Mouse (Mus musculus): ENCODE measurements around the gene Cyfip1. TPM values are rescaled to one million over a fixed set of nuclear protein-coding genes. Genes with fewer than 3 reads are reported as not detected.

Gene Cyfip1
- total RNA-seq (2021), result 100 to 1,000 TPM; 117 to 130 TPM
- long read RNA-seq, experiment 1, full-length matches to known transcripts, result 61 of 84 reads
- long read RNA-seq, experiment 1, partial matches to known transcripts, result 14 of 84 reads
- long read RNA-seq, experiment 1, other reads (novel, unspliced or antisense), result 9 of 84 reads
- long read RNA-seq, experiment 2, full-length matches to known transcripts, result 87 of 115 reads
- long read RNA-seq, experiment 2, partial matches to known transcripts, result 19 of 115 reads
- long read RNA-seq, experiment 2, other reads (novel, unspliced or antisense), result 9 of 115 reads

- H3K27ac ChIP-seq, result peak within 1 kb of the TSS; percentile 98
- TF ChIP-seq CTCF (conservative IDR thresholded peaks at IDR 0.05), result no peak
- peak within 1 kb of the TSS; percentile 97 for H3K4me3 ChIP-seq
- no peak for DNase-seq (ENCODE audit: low spot score in 2 of 2)
Observed at GRCm38 (mm10) chr7:55841445-55841844, at the start of gene Cyfip1. Gene Cyfip1, plus strand, starts transcription at chr7:55841745.

- Histone ChIP-seq H3K4me3 (no peak overlapping the region), H3K27ac (peak overlapping the region; percentile 46; the same call in 1 of the 2 replicates)
- DNase-seq (ENCODE audit: low spot score in 2 of 2), result peak; percentile 31 to 56
- TF ChIP-seq CTCF (conservative IDR thresholded peaks at IDR 0.05), result no peak
Observed at GRCm38 (mm10) chr7:55792280-55792679, 49.3 kb upstream of the Cyfip1 start.

- H3K27ac ChIP-seq, result peak overlapping the region; percentile 91
- DNase-seq (ENCODE audit: low spot score in 2 of 2), result no peak
Observed at GRCm38 (mm10) chr7:55793236-55793951, 48.2 kb upstream of the Cyfip1 start.

GRCm38 (mm10) chr7:55793952-55794603 is 47.5 kb upstream of the Cyfip1 start, which contains the start of gene Tubgcp5:
Gene Tubgcp5, plus strand, starts transcription at chr7:55794154.
- TF ChIP-seq CTCF (conservative IDR thresholded peaks at IDR 0.05), result no peak
- Histone ChIP-seq H3K4me3 (peak within 1 kb of the TSS; percentile 66), H3K27ac (peak within 1 kb of the TSS; percentile 91)
- DNase-seq (ENCODE audit: low spot score in 2 of 2), result peak; percentile 97 to 98

More at GRCm38 (mm10) chr7:55793236-55793951, 48.2 kb upstream of the Cyfip1 start:
- H3K4me3 ChIP-seq, result peak overlapping the region; percentile 66
- no peak for TF ChIP-seq CTCF (conservative IDR thresholded peaks at IDR 0.05)

- no peak for DNase-seq (ENCODE audit: low spot score in 2 of 2)
- no peak overlapping the region for H3K4me3 ChIP-seq
- H3K27ac ChIP-seq, result no peak overlapping the region
- TF ChIP-seq CTCF (conservative IDR thresholded peaks at IDR 0.05), result no peak
Observed at GRCm38 (mm10) chr7:55799981-55800380, 41.6 kb upstream of the Cyfip1 start.

- Histone ChIP-seq H3K4me3 (no peak overlapping the region), H3K27ac (no peak overlapping the region)
- no peak for DNase-seq (ENCODE audit: low spot score in 2 of 2)
- TF ChIP-seq CTCF (conservative IDR thresholded peaks at IDR 0.05), result no peak
Observed at GRCm38 (mm10) chr7:55809967-55810366, 31.6 kb upstream of the Cyfip1 start.

- no peak overlapping the region for H3K27ac ChIP-seq
- peak; percentile 62 for TF ChIP-seq CTCF (conservative IDR thresholded peaks at IDR 0.05)
- H3K4me3 ChIP-seq, result no peak overlapping the region
- DNase-seq (ENCODE audit: low spot score in 2 of 2), result no peak
Observed at GRCm38 (mm10) chr7:55824468-55824867, 17.1 kb upstream of the Cyfip1 start.

GRCm38 (mm10) chr7:55827551-55827950 is 14.0 kb upstream of the Cyfip1 start:
- DNase-seq (ENCODE audit: low spot score in 2 of 2), result no peak
- TF ChIP-seq CTCF (conservative IDR thresholded peaks at IDR 0.05), result no peak
- Histone ChIP-seq H3K4me3 (no peak overlapping the region), H3K27ac (no peak overlapping the region)

GRCm38 (mm10) chr7:55836877-55837276 is 4.7 kb upstream of the Cyfip1 start:
- DNase-seq (ENCODE audit: low spot score in 2 of 2), result no peak
- Histone ChIP-seq H3K4me3 (no peak overlapping the region), H3K27ac (no peak overlapping the region)
- TF ChIP-seq CTCF (conservative IDR thresholded peaks at IDR 0.05), result no peak

GRCm38 (mm10) chr7:55841977-55842503 is 495 bp downstream of the Cyfip1 start:
- Histone ChIP-seq H3K4me3 (peak overlapping the region; percentile 97), H3K27ac (peak overlapping the region; percentile 98)
- TF ChIP-seq CTCF (conservative IDR thresholded peaks at IDR 0.05), result peak; percentile 15; the same call in 1 of the 2 replicates
- DNase-seq (ENCODE audit: low spot score in 2 of 2), result peak; percentile 87 to 90

- no peak for DNase-seq (ENCODE audit: low spot score in 2 of 2)
- no peak for TF ChIP-seq CTCF (conservative IDR thresholded peaks at IDR 0.05)
- Histone ChIP-seq H3K27ac (peak overlapping the region; percentile 98), H3K4me3 (peak overlapping the region; percentile 97)
Observed at GRCm38 (mm10) chr7:55842504-55843152, 1.1 kb downstream of the Cyfip1 start.

- peak overlapping the region; percentile 98 for H3K27ac ChIP-seq
- peak; percentile 35; the same call in 1 of the 2 replicates for TF ChIP-seq CTCF (conservative IDR thresholded peaks at IDR 0.05)
- H3K4me3 ChIP-seq, result no peak overlapping the region
- no peak for DNase-seq (ENCODE audit: low spot score in 2 of 2)
Observed at GRCm38 (mm10) chr7:55846606-55847312, 5.2 kb downstream of the Cyfip1 start.

All from layer of hippocampus, adult 2 months (tissue).